Mouse (Mus musculus): ENCODE data around the gene Parg.
"Not testable (repeated sequence)": the region's sequence is repeated elsewhere in the genome, so short reads cannot be mapped to it uniquely, and the experiment has no call there.

The Parg gene

DNA sequence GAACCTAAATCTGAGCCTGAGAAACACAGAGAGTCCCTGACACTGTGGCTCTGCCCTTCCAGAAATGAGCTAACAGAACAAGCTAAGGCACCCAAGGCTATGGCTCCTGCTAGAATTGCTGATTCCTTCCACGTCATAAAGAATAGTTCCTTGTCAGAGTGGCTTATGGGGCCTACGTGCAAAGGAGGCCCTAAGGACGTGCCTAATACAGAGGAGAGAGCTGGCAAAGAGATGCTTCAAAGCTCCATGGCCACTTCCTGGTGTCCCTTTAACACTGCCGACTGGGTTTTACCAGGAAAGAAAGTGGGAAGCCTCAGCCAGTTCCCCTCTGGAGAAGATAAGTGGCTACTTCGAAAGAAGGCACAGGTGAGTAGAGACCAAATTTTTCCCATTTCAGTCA, 25.2 kb upstream of the Parg start:
- not testable (repeated sequence) for DNase-seq (ENCODE audit: inconsistent age in 2 of 2, low spot score in 1 of 2)

- DNase-seq (ENCODE audit: inconsistent age in 2 of 2, low spot score in 1 of 2) = no peak
Measured at GRCm38 (mm10) chr14:32179393-32180195, 22.2 kb upstream of the Parg start.

DNA sequence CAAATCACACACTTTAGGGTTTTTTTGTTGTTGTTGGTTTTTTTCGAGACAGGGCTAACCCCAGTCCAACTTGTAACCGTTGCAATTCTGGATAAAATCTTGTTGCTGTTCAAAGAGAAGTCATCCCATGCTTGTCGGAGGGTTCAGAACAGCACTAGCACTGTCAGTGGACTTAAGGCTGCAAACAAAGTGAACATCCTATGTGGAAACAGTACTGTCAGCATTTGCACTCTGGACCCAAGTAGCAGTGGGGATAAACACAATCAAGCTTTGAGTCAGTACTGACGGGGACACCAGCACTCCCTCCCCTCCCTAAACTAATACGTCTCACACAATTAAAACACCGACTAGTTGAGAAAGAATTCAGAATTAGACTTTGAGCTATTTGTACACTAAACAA, 20.9 kb upstream of the Parg start:
- DNase-seq (ENCODE audit: inconsistent age in 2 of 2, low spot score in 1 of 2) = no peak

DNA sequence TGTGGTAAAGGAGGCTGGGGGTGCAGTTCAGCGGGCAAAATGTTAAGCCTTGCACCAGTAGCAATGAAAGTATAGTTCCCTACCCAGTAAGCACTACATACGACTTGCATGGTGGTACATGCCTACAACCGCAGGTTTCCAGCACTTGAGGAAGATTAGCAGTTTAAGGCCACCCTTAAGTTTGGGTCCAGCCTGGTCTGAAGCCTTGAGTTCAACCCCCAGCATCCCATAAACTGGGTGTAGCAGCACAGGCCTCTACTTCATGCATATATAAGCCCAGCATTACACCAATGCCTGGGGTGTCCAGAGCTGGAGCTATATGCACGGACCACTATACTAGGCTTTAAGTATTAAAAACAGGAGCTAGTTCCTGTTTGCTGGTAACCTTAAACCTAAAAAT, 17.9 kb upstream of the Parg start:
- DNase-seq (ENCODE audit: inconsistent age in 2 of 2, low spot score in 1 of 2) = no peak

- peak; percentile 25 to 76 for DNase-seq (ENCODE audit: inconsistent age in 2 of 2, low spot score in 1 of 2)
Measured at GRCm38 (mm10) chr14:32190627-32191391, 10.9 kb upstream of the Parg start.

DNA sequence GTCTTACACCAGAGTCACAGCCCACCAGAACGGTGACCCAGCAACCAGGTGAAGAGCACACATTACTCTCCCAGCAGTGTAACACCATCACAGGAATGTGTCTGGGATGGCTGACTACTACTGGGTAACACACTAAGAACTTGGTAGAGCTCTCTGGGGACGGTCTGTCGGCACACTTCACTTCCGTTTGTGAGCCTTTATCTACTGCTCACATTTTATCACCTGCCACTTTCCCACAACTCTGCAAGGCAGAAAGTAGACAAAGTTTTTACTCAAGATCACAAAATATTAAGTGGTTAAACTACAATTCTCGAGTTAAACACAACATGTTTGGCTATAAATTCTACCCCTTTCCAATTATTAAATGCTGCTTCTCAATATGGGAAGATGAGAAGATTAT, 9.8 kb upstream of the Parg start:
- DNase-seq (ENCODE audit: inconsistent age in 2 of 2, low spot score in 1 of 2) = no peak

- peak; percentile 43 to 83 for DNase-seq (ENCODE audit: inconsistent age in 2 of 2, low spot score in 1 of 2)
Measured at GRCm38 (mm10) chr14:32192437-32192836, 9.3 kb upstream of the Parg start.

GRCm38 (mm10) chr14:32193557-32193956, 8.2 kb upstream of the Parg start:
- DNase-seq (ENCODE audit: inconsistent age in 2 of 2, low spot score in 1 of 2) = not testable (repeated sequence)

GRCm38 (mm10) chr14:32201354-32201753, 395 bp upstream of the Parg start:
- DNase-seq (ENCODE audit: inconsistent age in 2 of 2, low spot score in 1 of 2) = no peak

- no peak for DNase-seq (ENCODE audit: inconsistent age in 2 of 2, low spot score in 1 of 2)
Measured at GRCm38 (mm10) chr14:32226601-32227000, 24.9 kb downstream of the Parg start.

DNA sequence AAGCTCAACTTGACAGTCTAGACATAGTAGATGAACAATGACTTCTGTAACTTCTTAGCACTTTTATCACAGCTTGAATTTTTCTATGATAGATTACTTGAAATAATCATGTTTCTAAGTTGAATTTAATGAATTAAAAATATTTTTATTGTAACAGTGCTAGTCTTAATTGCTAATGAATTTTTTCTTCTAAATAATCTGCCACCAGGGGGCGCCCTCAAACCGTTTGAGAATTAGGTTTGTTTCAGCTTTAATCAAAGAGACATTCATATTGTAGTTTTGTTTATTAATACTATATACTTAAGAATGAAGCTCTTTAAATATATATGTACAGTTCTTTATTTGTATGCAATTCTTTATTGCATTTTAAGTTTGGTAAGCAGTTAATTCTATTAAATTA, 27.2 kb downstream of the Parg start:
- peak; percentile 20 to 83 for DNase-seq (ENCODE audit: inconsistent age in 2 of 2, low spot score in 1 of 2)

DNA sequence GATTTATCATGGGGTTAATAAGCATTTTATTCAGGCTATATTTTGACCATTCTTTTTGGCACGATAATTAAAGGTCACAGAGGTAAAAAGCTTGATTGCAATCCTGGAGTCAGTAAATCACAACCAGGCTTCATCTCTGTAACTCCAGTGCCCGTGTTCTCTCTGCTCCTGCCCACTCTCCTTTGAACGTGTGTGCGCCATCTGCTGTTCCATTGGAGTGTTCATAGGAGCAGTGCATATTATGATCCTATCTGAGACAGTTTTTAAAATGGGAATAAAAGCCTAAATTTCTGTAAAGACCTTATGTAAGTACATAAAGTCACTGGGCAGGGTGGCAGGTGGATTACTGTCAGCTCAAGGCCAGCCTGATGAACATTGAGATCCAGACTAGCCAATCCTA, 40.7 kb downstream of the Parg start:
- no peak for DNase-seq (ENCODE audit: inconsistent age in 2 of 2, low spot score in 1 of 2)

GRCm38 (mm10) chr14:32246019-32246418, 44.3 kb downstream of the Parg start:
- no peak for DNase-seq (ENCODE audit: inconsistent age in 2 of 2, low spot score in 1 of 2)

- no peak for DNase-seq (ENCODE audit: inconsistent age in 2 of 2, low spot score in 1 of 2)
Measured at GRCm38 (mm10) chr14:32249616-32250015, 47.9 kb downstream of the Parg start.

- no peak for DNase-seq (ENCODE audit: inconsistent age in 2 of 2, low spot score in 1 of 2)
Measured at GRCm38 (mm10) chr14:32260830-32261229, 59.1 kb downstream of the Parg start.

GRCm38 (mm10) chr14:32261741-32262140, 60.0 kb downstream of the Parg start:
- no peak for DNase-seq (ENCODE audit: inconsistent age in 2 of 2, low spot score in 1 of 2)

DNA sequence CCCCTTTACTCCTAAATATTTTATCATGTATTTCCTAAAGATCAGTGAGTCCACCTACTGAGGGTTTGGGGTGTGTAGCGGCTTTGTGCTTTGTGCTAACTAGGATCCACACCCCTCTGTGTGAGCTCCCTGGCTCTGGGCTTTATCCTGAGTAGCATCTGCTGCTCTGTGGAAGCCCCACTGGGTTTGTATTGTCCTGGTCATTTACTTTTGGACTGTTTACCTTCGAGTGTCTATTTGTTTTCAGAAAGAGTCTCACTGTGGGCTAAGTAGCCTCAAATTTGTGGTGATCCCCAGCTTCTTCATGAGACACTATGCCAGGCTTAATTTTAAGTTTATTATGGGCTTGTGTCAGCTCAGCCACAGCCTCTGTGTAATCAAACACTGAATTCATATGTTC, 67.2 kb downstream of the Parg start:
- DNase-seq (ENCODE audit: inconsistent age in 2 of 2, low spot score in 1 of 2) = no peak

- no peak for DNase-seq (ENCODE audit: inconsistent age in 2 of 2, low spot score in 1 of 2)
Measured at GRCm38 (mm10) chr14:32269589-32269988, 67.8 kb downstream of the Parg start.

DNA sequence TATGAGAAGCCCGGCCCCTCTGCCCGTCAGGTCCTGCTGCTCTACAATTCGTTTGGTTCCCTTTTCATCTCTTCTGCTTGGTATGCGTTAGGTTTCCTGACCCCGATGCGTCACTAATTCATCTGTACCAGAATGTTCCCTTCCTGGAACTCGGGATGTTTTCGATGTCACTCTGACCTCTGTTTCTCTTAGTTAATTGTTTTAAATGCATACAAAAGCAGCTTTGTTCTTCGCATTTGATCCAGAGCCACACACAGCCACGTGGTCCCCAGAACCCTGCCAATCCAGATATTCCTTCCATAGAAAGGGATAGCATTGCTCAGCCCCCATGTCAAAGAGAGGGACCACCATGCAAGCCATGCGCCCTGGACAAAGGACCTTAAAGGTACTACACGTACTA, 99.9 kb downstream of the Parg start:
- DNase-seq (ENCODE audit: inconsistent age in 2 of 2, low spot score in 1 of 2) = no peak

- DNase-seq (ENCODE audit: inconsistent age in 2 of 2, low spot score in 1 of 2) = no peak
Measured at GRCm38 (mm10) chr14:32302423-32302822, 100.7 kb downstream of the Parg start.

GRCm38 (mm10) chr14:32304921-32305320, 103.2 kb downstream of the Parg start:
- DNase-seq (ENCODE audit: inconsistent age in 2 of 2, low spot score in 1 of 2) = peak; percentile 61 to 85

DNA sequence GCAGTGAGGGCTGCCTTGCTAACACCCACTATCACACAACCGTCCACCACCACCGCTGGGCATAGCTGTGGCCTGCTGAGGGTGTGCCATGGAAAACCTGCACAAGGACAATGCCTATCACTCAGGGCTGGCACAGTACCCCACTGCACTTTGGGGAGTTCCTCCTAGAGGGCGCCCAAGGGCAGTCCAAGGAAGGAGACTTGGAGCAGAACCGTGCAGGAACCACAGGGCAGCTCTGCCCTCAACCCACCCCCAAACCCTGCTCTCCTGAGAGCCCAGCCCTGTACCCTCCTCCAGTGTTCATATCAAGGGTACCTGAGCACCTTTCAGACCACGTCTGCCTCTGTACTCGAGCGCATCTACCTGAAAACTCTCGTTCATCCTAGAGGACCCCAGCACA, 108.1 kb downstream of the Parg start:
- DNase-seq (ENCODE audit: inconsistent age in 2 of 2, low spot score in 1 of 2) = peak; percentile 54 to 88
